ENCODE assay signal across 8 mouse cellular contexts in genomic region chr9:56864832-56865231, GRCm38 (mm10). TPM values are rescaled to one million over a fixed set of nuclear protein-coding genes. Genes with fewer than 3 reads are reported as not detected.
A peak's percentile ranks its signal among the peaks of the same experiment; 100 is the strongest.
DNase-seq lines count a peak whose midpoint lies in the region; ATAC-seq and TF ChIP-seq lines count a peak whose summit lies in the region.

Gene Cspg4, plus strand, starts transcription at chr9:56865033.

- ATAC-seq in embryonic facial prominence, embryonic 14.5 days (ENCODE audit: low read depth), result peak; percentile 56
- ATAC-seq in heart, embryonic 13.5 days (ENCODE audit: extremely low read depth, insufficient number of reproducible peaks, low FRiP score, low TSS enrichment), result peak; percentile 19; the same call in 1 of the 2 replicates
- peak; percentile 82 for ATAC-seq in kidney, embryonic 15.5 days (replicated peaks; ENCODE audit: low FRiP score)
- ATAC-seq in liver, embryonic 14.5 days (ENCODE audit: insufficient read depth), result no peak
- no peak for ATAC-seq in neural tube, embryonic 15.5 days (ENCODE audit: low FRiP score)

- WGBS in embryonic facial prominence, embryonic 14.5 days, result 1% methylated on average over 11 of the region's 24 CpGs
- WGBS in heart, embryonic 13.5 days, result 1% methylated on average over 24 of the region's 24 CpGs
- 3% methylated on average over 24 of the region's 24 CpGs for WGBS in kidney, embryonic 15.5 days
- WGBS in liver, embryonic 14.5 days (ENCODE audit: insufficient replicate concordance), result 9% methylated on average over 24 of the region's 24 CpGs
- 4% methylated on average over 24 of the region's 24 CpGs for WGBS in neural tube, embryonic 15.5 days

- DNase-seq in ZHBTc4 (ENCODE audit: low read depth, low spot score), result peak; percentile 37
- DNase-seq in embryonic facial prominence, embryonic 14.5 days (ENCODE audit: low spot score), result peak; percentile 83
- no peak for DNase-seq in liver, embryonic 14.5 days (ENCODE audit: low read depth in 3 of 3, low spot score in 3 of 3)
- DNase-seq in natural killer cell, adult 2 months (ENCODE audit: low spot score in 2 of 2), result no peak
- no peak for DNase-seq in spleen, adult 12 weeks (ENCODE audit: low spot score)

- H3K4me3 ChIP-seq in embryonic facial prominence, embryonic 14.5 days (ENCODE audit: low read depth, low read length), result peak within 1 kb of the TSS; percentile 57
- peak within 1 kb of the TSS; percentile 76 for H3K4me3 ChIP-seq in heart, embryonic 13.5 days
- peak within 1 kb of the TSS; percentile 53 for H3K4me3 ChIP-seq in kidney, embryonic 15.5 days (replicated peaks)
- H3K4me3 ChIP-seq in liver, embryonic 14.5 days (ENCODE audit: insufficient read depth in 1 of 2, low read depth in 2 of 2, low read length in 2 of 2), result 0 out of 4 replicates have a peak within 1 kb of the TSS, but pooled peaks of 1 of the 2 experiments have one; percentile 5
- H3K4me3 ChIP-seq in neural tube, embryonic 15.5 days (replicated peaks), result peak within 1 kb of the TSS; percentile 36

- peaks cover 65% of the 10 kb centered on the region for H3K4me1 ChIP-seq in embryonic facial prominence, embryonic 14.5 days (ENCODE audit: control insufficient read depth, insufficient read depth, low read length)
- H3K4me1 ChIP-seq in heart, embryonic 13.5 days, result peaks cover 78% of the 10 kb centered on the region
- H3K4me1 ChIP-seq in kidney, embryonic 15.5 days, result peaks cover 84% of the 10 kb centered on the region
- no peaks in the 10 kb centered on the region for H3K4me1 ChIP-seq in liver, embryonic 14.5 days (replicated peaks; ENCODE audit: control insufficient read depth in 2 of 2, insufficient read depth in 2 of 2, low read length in 1 of 2)
- H3K4me1 ChIP-seq in neural tube, embryonic 15.5 days, result peaks cover 27% of the 10 kb centered on the region

- H3K9me3 ChIP-seq in embryonic facial prominence, embryonic 14.5 days (ENCODE audit: control insufficient read depth, low read length), result no peaks in the 10 kb centered on the region
- no peaks in the 10 kb centered on the region for H3K9me3 ChIP-seq in heart, embryonic 13.5 days
- no peaks in the 10 kb centered on the region for H3K9me3 ChIP-seq in kidney, embryonic 15.5 days (replicated peaks)
- H3K9me3 ChIP-seq in liver, embryonic 14.5 days (ENCODE audit: control insufficient read depth, low read length), result no peaks in the 10 kb centered on the region
- H3K9me3 ChIP-seq in neural tube, embryonic 15.5 days (replicated peaks), result no peaks in the 10 kb centered on the region

- no peaks in the 10 kb centered on the region for H3K27me3 ChIP-seq in embryonic facial prominence, embryonic 14.5 days (replicated peaks; ENCODE audit: control insufficient read depth, insufficient read depth, low read length)
- H3K27me3 ChIP-seq in heart, embryonic 13.5 days (replicated peaks), result peaks cover 27% of the 10 kb centered on the region
- no peaks in the 10 kb centered on the region; the same call in 1 of the 2 replicates for H3K27me3 ChIP-seq in kidney, embryonic 15.5 days
- no peaks in the 10 kb centered on the region; the same call in none of the 2 replicates for H3K27me3 ChIP-seq in liver, embryonic 14.5 days (ENCODE audit: control insufficient read depth, insufficient read depth, low read length)
- H3K27me3 ChIP-seq in neural tube, embryonic 15.5 days (replicated peaks), result peaks cover 29% of the 10 kb centered on the region

- H3K36me3 ChIP-seq in embryonic facial prominence, embryonic 14.5 days (ENCODE audit: control insufficient read depth, insufficient read depth, low read length), result no peaks in the 10 kb centered on the region
- no peaks in the 10 kb centered on the region for H3K36me3 ChIP-seq in heart, embryonic 13.5 days
- no peaks in the 10 kb centered on the region for H3K36me3 ChIP-seq in kidney, embryonic 15.5 days
- H3K36me3 ChIP-seq in liver, embryonic 14.5 days (replicated peaks; ENCODE audit: control insufficient read depth, insufficient read depth, low read depth), result no peaks in the 10 kb centered on the region
- no peaks in the 10 kb centered on the region for H3K36me3 ChIP-seq in neural tube, embryonic 15.5 days

- peak within 1 kb of the TSS; percentile 71 for H3K4me2 ChIP-seq in embryonic facial prominence, embryonic 14.5 days (ENCODE audit: low read depth, low read length)
- peak within 1 kb of the TSS; percentile 80 for H3K4me2 ChIP-seq in heart, embryonic 13.5 days
- H3K4me2 ChIP-seq in kidney, embryonic 15.5 days, result peak within 1 kb of the TSS; percentile 75
- peak within 1 kb of the TSS; percentile 3; the same call in 1 of the 2 replicates for H3K4me2 ChIP-seq in liver, embryonic 14.5 days (ENCODE audit: low read depth)
- H3K4me2 ChIP-seq in neural tube, embryonic 15.5 days, result peak within 1 kb of the TSS; percentile 46

- no peak for TF ChIP-seq CTCF in liver, embryonic 14.5 days (IDR thresholded peaks at IDR 0.05; ENCODE audit: low read depth)

- peak within 1 kb of the TSS; percentile 34 for H3K27ac ChIP-seq in embryonic facial prominence, embryonic 14.5 days (replicated peaks; ENCODE audit: low read depth, low read length)
- peak within 1 kb of the TSS; percentile 94 for H3K27ac ChIP-seq in heart, embryonic 13.5 days (replicated peaks)
- H3K27ac ChIP-seq in kidney, embryonic 15.5 days, result peak within 1 kb of the TSS; percentile 81
- H3K27ac ChIP-seq in liver, embryonic 14.5 days, result no peak within 1 kb of the TSS
- 0 out of 2 replicates have a peak within 1 kb of the TSS, but pooled peaks have one; percentile 37 for H3K27ac ChIP-seq in neural tube, embryonic 15.5 days (replicated peaks)

- TF ChIP-seq EP300 in liver, embryonic 14.5 days (IDR thresholded peaks at IDR 0.05; ENCODE audit: low read depth), result no peak

- peak within 1 kb of the TSS; percentile 77 for H3K9ac ChIP-seq in embryonic facial prominence, embryonic 14.5 days (ENCODE audit: low read depth, low read length)
- peak within 1 kb of the TSS; percentile 92 for H3K9ac ChIP-seq in heart, embryonic 13.5 days
- peak within 1 kb of the TSS; percentile 58 for H3K9ac ChIP-seq in kidney, embryonic 15.5 days
- no peak within 1 kb of the TSS for H3K9ac ChIP-seq in liver, embryonic 14.5 days (replicated peaks)
- H3K9ac ChIP-seq in neural tube, embryonic 15.5 days (replicated peaks), result no peak within 1 kb of the TSS

RNA-seq across cellular contexts. Expression of gene Cspg4, which starts in this region (rescaled TPM):
- 34.8 and 35.1 TPM in 2 replicates for polyA plus RNA-seq in embryonic facial prominence, embryonic 14.5 days (2014; fragmentation: Nextera tagmentation; extraction: Ambion mirVana)
- polyA plus RNA-seq in heart, embryonic 13.5 days (2015; fragmentation: Nextera tagmentation; extraction: Ambion mirVana), result 24.2 and 26.2 TPM in 2 replicates
- 25.0 and 26.5 TPM in 2 replicates for polyA plus RNA-seq in kidney, embryonic 15.5 days (2015; fragmentation: Nextera tagmentation; extraction: Ambion mirVana)
- 0.16 and 0.19 TPM in 2 replicates for polyA plus RNA-seq in liver, embryonic 14.5 days (2012; rRNA removed)
- polyA plus RNA-seq in liver, embryonic 14.5 days (2014; fragmentation: Nextera tagmentation; extraction: Ambion mirVana), result 0.08 and 0.32 TPM in 2 replicates
- polyA plus RNA-seq in neural tube, embryonic 15.5 days (2015; fragmentation: Nextera tagmentation; extraction: Ambion mirVana), result 10.5 and 13.1 TPM in 2 replicates

Comparison
In these comparisons a context has a peak if more than half of its experiments do, and no peak if none do; other contexts are left out.
1. DNase-seq: peak in ZHBTc4 (single experiment) and embryonic facial prominence, embryonic 14.5 days (single experiment); none in liver, embryonic 14.5 days (0 of 3), natural killer cell, adult 2 months (0 of 2) and spleen, adult 12 weeks (single experiment).
2. ATAC-seq: peak in embryonic facial prominence, embryonic 14.5 days (single experiment), heart, embryonic 13.5 days (single experiment) and kidney, embryonic 15.5 days (single experiment); none in liver, embryonic 14.5 days (single experiment) and neural tube, embryonic 15.5 days (single experiment).
3. H3K4me2 ChIP-seq: peak in every context shown above with its lines; median percentile 80 in heart, embryonic 13.5 days; 75 in kidney, embryonic 15.5 days; 71 in embryonic facial prominence, embryonic 14.5 days; 46 in neural tube, embryonic 15.5 days; 3 in liver, embryonic 14.5 days.
4. H3K9ac ChIP-seq: peak in embryonic facial prominence, embryonic 14.5 days (single experiment), heart, embryonic 13.5 days (single experiment) and kidney, embryonic 15.5 days (single experiment); none in liver, embryonic 14.5 days (single experiment) and neural tube, embryonic 15.5 days (single experiment).